Mouse (Mus musculus): ENCODE data around the gene Ninl. TPM values are rescaled to one million over a fixed set of nuclear protein-coding genes. Genes with fewer than 3 reads are reported as not detected.
"Not testable (repeated sequence)": the region's sequence is repeated elsewhere in the genome, so short reads cannot be mapped to it uniquely, and the experiment has no call there.

Gene Ninl
- polyA plus RNA-seq, 1 experiment = 2.4 TPM

- H3K27me3 ChIP-seq (ENCODE audit: control insufficient read depth) = no peaks in the 10 kb centered on the region
- no peak for TF ChIP-seq GATA1 (IDR thresholded peaks at IDR 0.05; ENCODE audit: low read length)
- H3K36me3 ChIP-seq (ENCODE audit: control insufficient read depth) = peaks cover 89% of the 10 kb centered on the region
- no peaks in the 10 kb centered on the region for H3K4me1 ChIP-seq (ENCODE audit: control insufficient read depth)
- no peaks in the 10 kb centered on the region for H3K9me3 ChIP-seq (ENCODE audit: control insufficient read depth, low read length)
- H3K4me3 ChIP-seq (replicated peaks) = no peak overlapping the region
These were observed 90.4 kb downstream of the Ninl start for GRCm38 (mm10) chr2:150948786-150949185.

- H3K36me3 ChIP-seq (ENCODE audit: control insufficient read depth) = peaks cover 91% of the 10 kb centered on the region
- H3K4me1 ChIP-seq (ENCODE audit: control insufficient read depth); H3K9me3 ChIP-seq (ENCODE audit: control insufficient read depth, low read length); H3K27me3 ChIP-seq (ENCODE audit: control insufficient read depth); H3K4me3 ChIP-seq (replicated peaks): not testable (repeated sequence)
These were observed 91.1 kb downstream of the Ninl start for GRCm38 (mm10) chr2:150947880-150948611.

DNA sequence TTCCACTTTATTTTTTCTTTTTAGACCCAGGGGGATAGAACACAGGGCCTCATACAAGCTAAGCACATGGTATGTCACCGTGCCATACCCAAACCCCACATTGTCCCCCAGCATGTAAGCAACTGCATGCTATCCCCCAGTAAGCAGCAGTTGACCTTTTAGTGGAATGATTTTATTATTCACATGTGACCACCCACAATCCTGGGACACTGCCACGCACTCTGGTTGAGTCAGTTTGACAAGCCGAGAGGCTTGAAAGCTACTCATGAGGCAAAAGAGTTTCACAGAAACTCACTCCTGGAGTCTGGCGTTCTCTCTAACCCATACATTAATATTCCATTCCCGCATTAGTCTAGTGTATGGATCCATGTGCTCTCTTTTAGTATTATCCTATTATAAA is 91.8 kb downstream of the Ninl start:
- not testable (repeated sequence) for H3K4me3 ChIP-seq (replicated peaks); H3K4me1 ChIP-seq (ENCODE audit: control insufficient read depth); H3K27me3 ChIP-seq (ENCODE audit: control insufficient read depth); H3K9me3 ChIP-seq (ENCODE audit: control insufficient read depth, low read length)
- H3K36me3 ChIP-seq (ENCODE audit: control insufficient read depth) = peaks cover 91% of the 10 kb centered on the region

GRCm38 (mm10) chr2:150944017-150944416 is 95.2 kb downstream of the Ninl start:
- H3K4me3 ChIP-seq (replicated peaks) = no peak overlapping the region
- TF ChIP-seq TAL1 (IDR thresholded peaks at IDR 0.05; ENCODE audit: low read length) (no peak), GATA1 (IDR thresholded peaks at IDR 0.05; ENCODE audit: low read length) (no peak)
- H3K27me3 ChIP-seq (ENCODE audit: control insufficient read depth) = no peaks in the 10 kb centered on the region
- H3K9me3 ChIP-seq (ENCODE audit: control insufficient read depth, low read length) = no peaks in the 10 kb centered on the region
- H3K36me3 ChIP-seq (ENCODE audit: control insufficient read depth) = peaks cover 87% of the 10 kb centered on the region
- H3K4me1 ChIP-seq (ENCODE audit: control insufficient read depth) = peaks cover 6% of the 10 kb centered on the region

DNA sequence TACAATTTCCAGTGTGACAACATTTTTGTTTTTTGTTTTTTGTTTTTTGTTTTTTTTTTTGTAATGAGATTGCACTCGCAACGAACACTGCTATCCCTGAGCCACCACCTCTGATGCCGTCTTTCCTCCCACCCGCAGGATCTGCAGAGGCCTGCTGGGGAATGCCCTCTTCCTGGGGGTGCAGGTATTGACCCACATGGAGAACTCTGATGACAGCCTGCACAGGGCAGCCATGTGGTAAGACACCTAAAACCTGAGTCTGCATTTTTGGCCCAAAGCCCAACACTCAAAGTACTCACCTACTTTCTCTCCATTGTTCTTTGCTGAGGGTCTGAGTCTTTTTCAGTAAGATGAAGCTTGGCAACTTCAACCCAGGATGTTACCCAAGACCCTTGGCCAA is 104.5 kb downstream of the Ninl start:
- H3K27me3 ChIP-seq (ENCODE audit: control insufficient read depth) = no peaks in the 10 kb centered on the region
- no peaks in the 10 kb centered on the region for H3K4me1 ChIP-seq (ENCODE audit: control insufficient read depth)
- no peaks in the 10 kb centered on the region for H3K9me3 ChIP-seq (ENCODE audit: control insufficient read depth, low read length)
- peaks cover 86% of the 10 kb centered on the region for H3K36me3 ChIP-seq (ENCODE audit: control insufficient read depth)
- H3K4me3 ChIP-seq (replicated peaks) = no peak overlapping the region
- TF ChIP-seq GATA1 (IDR thresholded peaks at IDR 0.05; ENCODE audit: low read length) = no peak

DNA sequence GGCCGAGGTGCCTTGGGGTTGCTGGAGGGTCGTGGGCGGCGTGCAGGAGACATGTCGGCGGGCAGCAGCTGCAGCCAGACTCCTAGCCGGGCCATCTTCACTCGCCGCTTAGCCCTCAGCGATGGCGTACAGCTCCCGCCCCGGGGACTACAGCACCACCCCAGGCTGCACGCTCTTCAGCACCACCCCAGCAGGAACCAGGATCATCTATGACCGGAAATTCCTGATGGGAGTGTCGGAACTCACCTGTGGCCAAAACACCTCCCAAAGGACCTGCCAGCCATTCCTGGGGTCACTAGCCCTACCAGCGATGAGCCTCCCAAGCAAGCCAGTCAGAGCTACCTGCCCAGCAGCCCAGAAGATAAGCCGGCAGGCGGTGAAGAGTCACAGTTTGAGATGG is 105.7 kb downstream of the Ninl start:
- no peaks in the 10 kb centered on the region for H3K27me3 ChIP-seq (ENCODE audit: control insufficient read depth)
- no peaks in the 10 kb centered on the region for H3K4me1 ChIP-seq (ENCODE audit: control insufficient read depth)
- TF ChIP-seq GATA1 (IDR thresholded peaks at IDR 0.05; ENCODE audit: low read length) = no peak
- no peaks in the 10 kb centered on the region for H3K9me3 ChIP-seq (ENCODE audit: control insufficient read depth, low read length)
- H3K4me3 ChIP-seq (replicated peaks) = no peak overlapping the region
- H3K36me3 ChIP-seq (ENCODE audit: control insufficient read depth) = peaks cover 94% of the 10 kb centered on the region

- H3K4me1 ChIP-seq (ENCODE audit: control insufficient read depth) = no peaks in the 10 kb centered on the region
- TF ChIP-seq GATA1 (IDR thresholded peaks at IDR 0.05; ENCODE audit: low read length) = no peak
- no peak for TF ChIP-seq TAL1 (IDR thresholded peaks at IDR 0.05; ENCODE audit: low read length)
These were observed 108.4 kb downstream of the Ninl start for GRCm38 (mm10) chr2:150930806-150931205.

DNA sequence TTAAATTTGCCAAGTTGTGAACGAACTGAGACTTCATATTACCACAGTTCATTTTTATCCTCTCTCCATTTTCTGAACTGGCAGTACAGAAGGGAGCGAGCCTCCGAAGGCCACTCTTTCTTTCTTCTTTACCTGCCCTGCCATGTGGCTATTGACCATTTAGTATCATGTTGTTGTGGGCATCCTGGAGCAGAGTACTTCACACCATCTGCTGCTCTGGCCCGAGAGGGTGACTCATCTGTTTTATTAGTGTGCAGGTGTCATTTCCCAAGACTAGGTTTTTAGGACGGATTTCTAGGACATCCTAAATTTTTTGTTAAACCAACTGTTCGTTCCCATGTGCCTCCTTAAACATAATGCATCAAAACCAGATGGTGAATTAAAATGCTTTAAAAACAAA is 110.0 kb downstream of the Ninl start:
- H3K9me3 ChIP-seq (ENCODE audit: control insufficient read depth, low read length) = no peaks in the 10 kb centered on the region
- H3K36me3 ChIP-seq (ENCODE audit: control insufficient read depth) = peaks cover 95% of the 10 kb centered on the region
- TF ChIP-seq GATA1 (IDR thresholded peaks at IDR 0.05; ENCODE audit: low read length) (no peak), TAL1 (IDR thresholded peaks at IDR 0.05; ENCODE audit: low read length) (no peak)
- no peaks in the 10 kb centered on the region for H3K27me3 ChIP-seq (ENCODE audit: control insufficient read depth)
- no peak overlapping the region for H3K4me3 ChIP-seq (replicated peaks)
- no peaks in the 10 kb centered on the region for H3K4me1 ChIP-seq (ENCODE audit: control insufficient read depth)

More at GRCm38 (mm10) chr2:150930806-150931205, 108.4 kb downstream of the Ninl start:
- Histone ChIP-seq H3K27me3 (ENCODE audit: control insufficient read depth) (no peaks in the 10 kb centered on the region), H3K9me3 (ENCODE audit: control insufficient read depth, low read length) (no peaks in the 10 kb centered on the region), H3K36me3 (ENCODE audit: control insufficient read depth) (peaks cover 96% of the 10 kb centered on the region), H3K4me3 (replicated peaks) (no peak overlapping the region)

- Histone ChIP-seq H3K36me3 (ENCODE audit: control insufficient read depth) (peaks cover 91% of the 10 kb centered on the region), H3K27me3 (ENCODE audit: control insufficient read depth) (no peaks in the 10 kb centered on the region), H3K9me3 (ENCODE audit: control insufficient read depth, low read length) (no peaks in the 10 kb centered on the region), H3K4me3 (replicated peaks) (no peak overlapping the region), H3K4me1 (ENCODE audit: control insufficient read depth) (peaks cover 10% of the 10 kb centered on the region)
- TF ChIP-seq GATA1 (IDR thresholded peaks at IDR 0.05; ENCODE audit: low read length) (no peak), TAL1 (IDR thresholded peaks at IDR 0.05; ENCODE audit: low read length) (no peak)
These were observed 112.0 kb downstream of the Ninl start for GRCm38 (mm10) chr2:150927038-150927720.

DNA sequence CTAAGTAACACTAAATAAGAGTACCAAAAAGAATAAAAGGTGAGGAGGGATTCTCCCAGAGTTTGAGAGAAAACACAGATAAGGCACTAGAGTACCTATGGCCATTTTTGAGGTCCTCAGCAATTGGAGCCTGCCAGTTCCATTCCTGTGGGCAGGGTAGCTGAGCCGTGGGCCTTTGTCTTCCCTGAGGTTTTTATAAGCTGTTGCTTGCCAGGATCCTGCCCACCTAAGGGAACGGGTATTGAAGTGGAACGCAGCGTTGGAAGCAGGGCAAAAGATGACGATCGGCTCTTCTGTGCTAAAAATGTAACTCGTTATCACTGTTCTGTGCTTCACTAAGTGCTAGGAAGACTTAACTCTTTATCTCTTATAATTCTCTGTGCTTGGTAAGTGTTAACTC is 115.7 kb downstream of the Ninl start:
- no peaks in the 10 kb centered on the region for H3K9me3 ChIP-seq (ENCODE audit: control insufficient read depth, low read length)
- TF ChIP-seq TAL1 (IDR thresholded peaks at IDR 0.05; ENCODE audit: low read length) = no peak
- TF ChIP-seq GATA1 (IDR thresholded peaks at IDR 0.05; ENCODE audit: low read length) = no peak
- no peaks in the 10 kb centered on the region for H3K27me3 ChIP-seq (ENCODE audit: control insufficient read depth)
- peaks cover 16% of the 10 kb centered on the region for H3K4me1 ChIP-seq (ENCODE audit: control insufficient read depth)
- peaks cover 86% of the 10 kb centered on the region for H3K36me3 ChIP-seq (ENCODE audit: control insufficient read depth)
- H3K4me3 ChIP-seq (replicated peaks) = no peak overlapping the region
